Mouse (Mus musculus): ENCODE data around the gene Mad1l1.

- TF ChIP-seq POLR2A (IDR thresholded peaks at IDR 0.05; ENCODE audit: low read depth, low read length) = no peak
- no peak for TF ChIP-seq CTCF (IDR thresholded peaks at IDR 0.05; ENCODE audit: borderline replicate concordance, insufficient read depth, low read length)
Measured at GRCm38 (mm10) chr5:140135734-140136625, 185.4 kb downstream of the Mad1l1 start.

Data from embryonic fibroblast, embryonic 13.5 days (primary cell).